ENCODE assay signal across 12 mouse cellular contexts in the genomic region with DNA sequence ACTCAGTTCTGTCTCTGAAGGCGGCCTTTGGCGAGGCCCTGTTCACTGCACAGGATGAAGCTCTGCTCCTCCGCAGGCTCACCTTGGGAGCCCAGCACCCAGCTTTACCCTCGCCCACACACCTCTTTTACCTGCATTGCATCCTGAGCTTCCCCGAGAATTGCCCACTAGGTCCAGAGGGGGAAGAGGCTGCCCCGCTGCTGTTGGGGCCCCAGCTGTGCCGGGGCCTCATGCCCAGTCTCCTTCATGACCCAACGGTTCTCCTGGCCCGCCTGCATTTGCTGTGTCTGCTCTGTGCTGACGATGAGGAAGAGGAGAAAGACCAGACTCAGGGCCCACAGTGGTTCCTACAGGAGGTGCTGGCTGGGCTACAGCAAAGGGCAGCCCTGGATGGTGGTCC. TPM values are rescaled to one million over a fixed set of nuclear protein-coding genes. Genes with fewer than 3 reads are reported as not detected.
DNase-seq lines count a peak whose midpoint lies in the region; ATAC-seq and TF ChIP-seq lines count a peak whose summit lies in the region.
"Had no signal": no experiment of that assay in that cellular context is flagged by ENCODE, and none has a peak within 500 bp of the region (broad histone marks: within the 10 kb centered on the region; RNA-seq: fewer than 3 reads in every experiment).

No protein-coding gene starts in this region.

- no peak overlapping the region for H3K9ac ChIP-seq in forebrain, embryonic 11.5 days (ENCODE audit: low read length)
- H3K9ac ChIP-seq in forebrain, embryonic 13.5 days: no peak overlapping the region
- no peak overlapping the region for H3K9ac ChIP-seq in midbrain, embryonic 12.5 days (replicated peaks)
- no peak overlapping the region for H3K9ac ChIP-seq in midbrain, embryonic 14.5 days (replicated peaks; ENCODE audit: low read length)
- no peak overlapping the region for H3K9ac ChIP-seq in intestine, postnatal 0 days (ENCODE audit: low read depth, low read length)
- no peak overlapping the region; the same call in 1 of the 2 replicates for H3K9ac ChIP-seq in stomach, embryonic 16.5 days (ENCODE audit: low read length)

- H3K36me3 ChIP-seq in forebrain, embryonic 11.5 days (ENCODE audit: control insufficient read depth, insufficient read depth, low read length): no peaks in the 10 kb centered on the region
- 0 out of 2 replicates have a peak, but pooled peaks cover 8% of the 10 kb centered on the region for H3K36me3 ChIP-seq in forebrain, embryonic 13.5 days (ENCODE audit: poor library complexity, severe bottlenecking)
- H3K36me3 ChIP-seq in midbrain, embryonic 12.5 days: no peaks in the 10 kb centered on the region; the same call in 1 of the 2 replicates
- H3K36me3 ChIP-seq in midbrain, embryonic 14.5 days (ENCODE audit: control insufficient read depth, insufficient read depth, low read length): peaks cover 10% of the 10 kb centered on the region
- peaks cover 27% of the 10 kb centered on the region for H3K36me3 ChIP-seq in intestine, postnatal 0 days (ENCODE audit: control insufficient read depth, insufficient read depth)
- 0 out of 2 replicates have a peak, but pooled peaks cover 9% of the 10 kb centered on the region for H3K36me3 ChIP-seq in stomach, embryonic 16.5 days (ENCODE audit: control insufficient read depth, insufficient read depth, low read length)

- H3K4me1 ChIP-seq in forebrain, embryonic 11.5 days (replicated peaks; ENCODE audit: control insufficient read depth, insufficient read depth, low read length): peaks cover 8% of the 10 kb centered on the region; the same call in 1 of the 2 replicates
- H3K4me1 ChIP-seq in forebrain, embryonic 13.5 days: peaks cover 17% of the 10 kb centered on the region
- H3K4me1 ChIP-seq in midbrain, embryonic 12.5 days: peaks cover 20% of the 10 kb centered on the region
- peaks cover 14% of the 10 kb centered on the region for H3K4me1 ChIP-seq in midbrain, embryonic 14.5 days (ENCODE audit: control insufficient read depth, insufficient read depth, low read length)
- H3K4me1 ChIP-seq in intestine, postnatal 0 days (replicated peaks; ENCODE audit: control insufficient read depth, insufficient read depth, low read length): 0 out of 2 replicates have a peak, but pooled peaks cover 9% of the 10 kb centered on the region
- peaks cover 15% of the 10 kb centered on the region; the same call in 1 of the 2 replicates for H3K4me1 ChIP-seq in stomach, embryonic 16.5 days (ENCODE audit: control insufficient read depth, insufficient read depth, low read length)

- no peak for TF ChIP-seq CTCF in intestine, postnatal 0 days (IDR thresholded peaks at IDR 0.05; ENCODE audit: low read depth)

- peak; percentile 54 for DNase-seq in forebrain, embryonic 11.5 days (ENCODE audit: low spot score)
- DNase-seq in midbrain, embryonic 14.5 days: no peak
- no peak for DNase-seq in spleen, postnatal 10 days (ENCODE audit: low spot score in 2 of 2)

- H3K27me3 ChIP-seq in forebrain, embryonic 11.5 days (ENCODE audit: control insufficient read depth, insufficient read depth, low read length): peaks cover 4% of the 10 kb centered on the region; the same call in 1 of the 2 replicates
- peaks cover 19% of the 10 kb centered on the region for H3K27me3 ChIP-seq in forebrain, embryonic 13.5 days
- peaks cover 32% of the 10 kb centered on the region for H3K27me3 ChIP-seq in midbrain, embryonic 12.5 days
- no peaks in the 10 kb centered on the region for H3K27me3 ChIP-seq in midbrain, embryonic 14.5 days (ENCODE audit: control insufficient read depth, insufficient read depth, low read length)
- no peaks in the 10 kb centered on the region for H3K27me3 ChIP-seq in intestine, postnatal 0 days (replicated peaks; ENCODE audit: control insufficient read depth, insufficient read depth, low read length)
- no peaks in the 10 kb centered on the region for H3K27me3 ChIP-seq in stomach, embryonic 16.5 days (ENCODE audit: control insufficient read depth, insufficient read depth, low read length)

- no peak overlapping the region for H3K4me2 ChIP-seq in forebrain, embryonic 11.5 days (ENCODE audit: low read depth, low read length, severe bottlenecking)
- no peak overlapping the region for H3K4me2 ChIP-seq in forebrain, embryonic 13.5 days
- H3K4me2 ChIP-seq in midbrain, embryonic 12.5 days (replicated peaks): 0 out of 2 replicates have a peak overlapping the region, but pooled peaks have one; percentile 91
- no peak overlapping the region for H3K4me2 ChIP-seq in midbrain, embryonic 14.5 days (ENCODE audit: low read length)
- H3K4me2 ChIP-seq in intestine, postnatal 0 days (replicated peaks; ENCODE audit: low read depth): peak overlapping the region; percentile 95
- no peak overlapping the region for H3K4me2 ChIP-seq in stomach, embryonic 16.5 days (ENCODE audit: low read depth, low read length)

- 88% methylated on average over 10 of the region's 10 CpGs for WGBS in forebrain, embryonic 11.5 days
- 87% methylated on average over 10 of the region's 10 CpGs for WGBS in forebrain, embryonic 13.5 days
- WGBS in midbrain, embryonic 12.5 days: 90% methylated on average over 10 of the region's 10 CpGs
- 86% methylated on average over 10 of the region's 10 CpGs for WGBS in midbrain, embryonic 14.5 days
- 83% methylated on average over 10 of the region's 10 CpGs for WGBS in intestine, postnatal 0 days
- WGBS in stomach, embryonic 16.5 days: 84% methylated on average over 10 of the region's 10 CpGs

- no peak for ATAC-seq in forebrain, embryonic 11.5 days (replicated peaks; ENCODE audit: low FRiP score)
- no peak for ATAC-seq in forebrain, embryonic 13.5 days
- ATAC-seq in midbrain, embryonic 12.5 days (ENCODE audit: low FRiP score, low read depth): no peak
- ATAC-seq in midbrain, embryonic 14.5 days (ENCODE audit: low FRiP score, low TSS enrichment): no peak
- no peak for ATAC-seq in intestine, postnatal 0 days
- ATAC-seq in stomach, embryonic 16.5 days (ENCODE audit: insufficient read depth, low FRiP score): no peak
- ATAC-seq in erythroid progenitor cell, adult 5-6 weeks (replicated peaks; ENCODE audit: low FRiP score, poor library complexity, severe bottlenecking): no peak
- ATAC-seq: activated CD4-positive, CD25-positive, alpha-beta regulatory T cell, adult 4 months had no signal

- no peak overlapping the region for H3K4me3 ChIP-seq in forebrain, embryonic 11.5 days (ENCODE audit: low read depth, low read length)
- H3K4me3 ChIP-seq in forebrain, embryonic 13.5 days: no peak overlapping the region
- no peak overlapping the region for H3K4me3 ChIP-seq in midbrain, embryonic 12.5 days
- H3K4me3 ChIP-seq in midbrain, embryonic 14.5 days (replicated peaks; ENCODE audit: low read depth, low read length): no peak overlapping the region
- no peak overlapping the region for H3K4me3 ChIP-seq in intestine, postnatal 0 days (ENCODE audit: low read depth, low read length)
- 0 out of 2 replicates have a peak overlapping the region, but pooled peaks have one; percentile 77 for H3K4me3 ChIP-seq in stomach, embryonic 16.5 days (replicated peaks; ENCODE audit: low read length)

- H3K27ac ChIP-seq in forebrain, embryonic 11.5 days (ENCODE audit: low read depth, low read length): no peak overlapping the region
- H3K27ac ChIP-seq in forebrain, embryonic 13.5 days: no peak overlapping the region
- no peak overlapping the region for H3K27ac ChIP-seq in midbrain, embryonic 12.5 days (replicated peaks)
- no peak overlapping the region for H3K27ac ChIP-seq in midbrain, embryonic 14.5 days (replicated peaks; ENCODE audit: low read depth, low read length)
- H3K27ac ChIP-seq in intestine, postnatal 0 days (ENCODE audit: low read depth, low read length): 0 out of 2 replicates have a peak overlapping the region, but pooled peaks have one; percentile 6
- no peak overlapping the region for H3K27ac ChIP-seq in stomach, embryonic 16.5 days (ENCODE audit: low read length)
- H3K27ac ChIP-seq: embryonic facial prominence, embryonic 13.5 days had no signal

- no peaks in the 10 kb centered on the region for H3K9me3 ChIP-seq in forebrain, embryonic 11.5 days (ENCODE audit: control insufficient read depth, low read length)
- H3K9me3 ChIP-seq in forebrain, embryonic 13.5 days (replicated peaks): no peaks in the 10 kb centered on the region
- H3K9me3 ChIP-seq in midbrain, embryonic 12.5 days: no peaks in the 10 kb centered on the region
- H3K9me3 ChIP-seq in midbrain, embryonic 14.5 days (ENCODE audit: control insufficient read depth, low read length): no peaks in the 10 kb centered on the region
- H3K9me3 ChIP-seq in intestine, postnatal 0 days (ENCODE audit: control insufficient read depth): no peaks in the 10 kb centered on the region
- no peaks in the 10 kb centered on the region for H3K9me3 ChIP-seq in stomach, embryonic 16.5 days (replicated peaks; ENCODE audit: control insufficient read depth, low read length)
- H3K9me3 ChIP-seq: embryonic facial prominence, embryonic 13.5 days had no signal

RNA-seq across cellular contexts. Expression of a gene that starts 1.7 kb away (rescaled TPM):
- 1.9 and 2.5 TPM in 2 replicates for polyA plus RNA-seq in forebrain, embryonic 11.5 days (2014; fragmentation: Nextera tagmentation; extraction: Ambion mirVana)
- polyA plus RNA-seq in forebrain, embryonic 13.5 days (2015; fragmentation: Nextera tagmentation; extraction: Ambion mirVana): 1.4 and 1.7 TPM in 2 replicates
- 2.2 and 2.6 TPM in 2 replicates for polyA plus RNA-seq in midbrain, embryonic 12.5 days (2016; fragmentation: Nextera tagmentation; extraction: Ambion mirVana)
- 1.6 and 2.8 TPM in 2 replicates for polyA plus RNA-seq in midbrain, embryonic 14.5 days (2014; fragmentation: Nextera tagmentation; extraction: Ambion mirVana)
- polyA plus RNA-seq in intestine, postnatal 0 days (2015; fragmentation: Nextera tagmentation; extraction: Ambion mirVana): 13.0 and 15.9 TPM in 2 replicates
- polyA plus RNA-seq in stomach, embryonic 16.5 days (2015; fragmentation: Nextera tagmentation; extraction: Ambion mirVana): 7.4 and 7.8 TPM in 2 replicates
- total RNA-seq in erythroid progenitor cell, adult 5-6 weeks (2015; ENCODE audit: low replicate concordance): 3.8 and 8.3 TPM in 2 replicates
- total RNA-seq in erythroid progenitor cell, adult 5-6 weeks (2017; ENCODE audit: low replicate concordance): 6.4 and 11.0 TPM in 2 replicates

RNA-seq across cellular contexts. Expression of a gene that starts 9.1 kb away (rescaled TPM):
- 0.11 and 0.35 TPM in 2 replicates for polyA plus RNA-seq in forebrain, embryonic 11.5 days (2014; fragmentation: Nextera tagmentation; extraction: Ambion mirVana)
- 0.06 TPM in 1 of 2 replicates, not detected in the other for polyA plus RNA-seq in forebrain, embryonic 13.5 days (2015; fragmentation: Nextera tagmentation; extraction: Ambion mirVana)
- 0.08 and 0.14 TPM in 2 replicates for polyA plus RNA-seq in midbrain, embryonic 12.5 days (2016; fragmentation: Nextera tagmentation; extraction: Ambion mirVana)
- not detected in 2 replicates for polyA plus RNA-seq in midbrain, embryonic 14.5 days (2014; fragmentation: Nextera tagmentation; extraction: Ambion mirVana)
- 19.2 and 24.1 TPM in 2 replicates for polyA plus RNA-seq in intestine, postnatal 0 days (2015; fragmentation: Nextera tagmentation; extraction: Ambion mirVana)
- 21.5 and 29.5 TPM in 2 replicates for polyA plus RNA-seq in stomach, embryonic 16.5 days (2015; fragmentation: Nextera tagmentation; extraction: Ambion mirVana)
- not detected in 2 replicates for total RNA-seq in erythroid progenitor cell, adult 5-6 weeks (2015; ENCODE audit: low replicate concordance)
- total RNA-seq in erythroid progenitor cell, adult 5-6 weeks (2017; ENCODE audit: low replicate concordance): not detected in 2 replicates
- total RNA-seq: heart, postnatal 10 days; layer of hippocampus, postnatal 25 days had no signal
- polyA plus RNA-seq: activated CD4-positive, CD25-positive, alpha-beta regulatory T cell, adult 4 months had no signal

RNA-seq across cellular contexts. Expression of a gene that starts 32.2 kb away (rescaled TPM):
- polyA plus RNA-seq in forebrain, embryonic 11.5 days (2014; fragmentation: Nextera tagmentation; extraction: Ambion mirVana): 158 and 198 TPM in 2 replicates
- 146 and 170 TPM in 2 replicates for polyA plus RNA-seq in forebrain, embryonic 13.5 days (2015; fragmentation: Nextera tagmentation; extraction: Ambion mirVana)
- polyA plus RNA-seq in midbrain, embryonic 12.5 days (2016; fragmentation: Nextera tagmentation; extraction: Ambion mirVana): 137 and 165 TPM in 2 replicates
- 46.8 and 58.8 TPM in 2 replicates for polyA plus RNA-seq in midbrain, embryonic 14.5 days (2014; fragmentation: Nextera tagmentation; extraction: Ambion mirVana)
- polyA plus RNA-seq in intestine, postnatal 0 days (2015; fragmentation: Nextera tagmentation; extraction: Ambion mirVana): 73.8 and 81.0 TPM in 2 replicates
- 109 and 125 TPM in 2 replicates for polyA plus RNA-seq in stomach, embryonic 16.5 days (2015; fragmentation: Nextera tagmentation; extraction: Ambion mirVana)
- total RNA-seq in erythroid progenitor cell, adult 5-6 weeks (2015; ENCODE audit: low replicate concordance): 87.2 and 123 TPM in 2 replicates
- total RNA-seq in erythroid progenitor cell, adult 5-6 weeks (2017; ENCODE audit: low replicate concordance): 36.2 and 100.0 TPM in 2 replicates

RNA-seq across cellular contexts. Expression of a gene that starts 40.5 kb away (rescaled TPM):
- polyA plus RNA-seq in forebrain, embryonic 11.5 days (2014; fragmentation: Nextera tagmentation; extraction: Ambion mirVana): 38.0 and 38.9 TPM in 2 replicates
- polyA plus RNA-seq in forebrain, embryonic 13.5 days (2015; fragmentation: Nextera tagmentation; extraction: Ambion mirVana): 72.7 and 80.7 TPM in 2 replicates
- polyA plus RNA-seq in midbrain, embryonic 12.5 days (2016; fragmentation: Nextera tagmentation; extraction: Ambion mirVana): 80.4 and 81.6 TPM in 2 replicates
- 49.5 and 58.3 TPM in 2 replicates for polyA plus RNA-seq in midbrain, embryonic 14.5 days (2014; fragmentation: Nextera tagmentation; extraction: Ambion mirVana)
- polyA plus RNA-seq in intestine, postnatal 0 days (2015; fragmentation: Nextera tagmentation; extraction: Ambion mirVana): 37.4 and 38.6 TPM in 2 replicates
- polyA plus RNA-seq in stomach, embryonic 16.5 days (2015; fragmentation: Nextera tagmentation; extraction: Ambion mirVana): 43.3 and 45.2 TPM in 2 replicates
- 31.0 and 42.8 TPM in 2 replicates for total RNA-seq in erythroid progenitor cell, adult 5-6 weeks (2015; ENCODE audit: low replicate concordance)
- total RNA-seq in erythroid progenitor cell, adult 5-6 weeks (2017; ENCODE audit: low replicate concordance): 29.1 and 35.0 TPM in 2 replicates

RNA-seq across cellular contexts. Expression of a gene that starts 59.2 kb away (rescaled TPM):
- 15.9 and 19.5 TPM in 2 replicates for polyA plus RNA-seq in forebrain, embryonic 11.5 days (2014; fragmentation: Nextera tagmentation; extraction: Ambion mirVana)
- polyA plus RNA-seq in forebrain, embryonic 13.5 days (2015; fragmentation: Nextera tagmentation; extraction: Ambion mirVana): 41.4 and 44.4 TPM in 2 replicates
- polyA plus RNA-seq in midbrain, embryonic 12.5 days (2016; fragmentation: Nextera tagmentation; extraction: Ambion mirVana): 35.9 and 36.0 TPM in 2 replicates
- polyA plus RNA-seq in midbrain, embryonic 14.5 days (2014; fragmentation: Nextera tagmentation; extraction: Ambion mirVana): 89.8 and 98.4 TPM in 2 replicates
- polyA plus RNA-seq in intestine, postnatal 0 days (2015; fragmentation: Nextera tagmentation; extraction: Ambion mirVana): 3.8 and 4.5 TPM in 2 replicates
- 9.5 and 10.8 TPM in 2 replicates for polyA plus RNA-seq in stomach, embryonic 16.5 days (2015; fragmentation: Nextera tagmentation; extraction: Ambion mirVana)
- 35.3 and 43.6 TPM in 2 replicates for total RNA-seq in erythroid progenitor cell, adult 5-6 weeks (2015; ENCODE audit: low replicate concordance)
- 42.5 and 42.7 TPM in 2 replicates for total RNA-seq in erythroid progenitor cell, adult 5-6 weeks (2017; ENCODE audit: low replicate concordance)

Comparison
In these comparisons a context has a peak if more than half of its experiments do, and no peak if none do; other contexts are left out.
1. H3K4me2 ChIP-seq: peak in midbrain, embryonic 12.5 days (single experiment) and intestine, postnatal 0 days (single experiment); none in forebrain, embryonic 11.5 days (single experiment), forebrain, embryonic 13.5 days (single experiment), midbrain, embryonic 14.5 days (single experiment) and stomach, embryonic 16.5 days (single experiment).
2. RNA of a gene that starts 9.1 kb away (polyA plus RNA-seq): 21.5 to 29.5 TPM in stomach, embryonic 16.5 days and 19.2 to 24.1 TPM in intestine, postnatal 0 days; 0.11 to 0.35 TPM in forebrain, embryonic 11.5 days, 0.08 to 0.14 TPM in midbrain, embryonic 12.5 days, 0.06 TPM in forebrain, embryonic 13.5 days and not detected in midbrain, embryonic 14.5 days; every median in the first group is over 10 times any median in the second.